15 mouse cellular contexts compared by ENCODE assay signal in genomic region chr14:44091524-44091923, GRCm38 (mm10). TPM values are rescaled to one million over a fixed set of nuclear protein-coding genes. Genes with fewer than 3 reads are reported as not detected.
"Had no signal": no experiment of that assay in that cellular context is flagged by ENCODE, and none has a peak within 500 bp of the region (broad histone marks: within the 10 kb centered on the region; RNA-seq: fewer than 3 reads in every experiment).

No protein-coding gene starts in this region.

RNA-seq across cellular contexts. Expression of gene Ear2, which starts 10.9 kb away (rescaled TPM):
- total RNA-seq: layer of hippocampus, adult 18-20 months; layer of hippocampus, adult 8-10 months; layer of hippocampus, postnatal 10 days; layer of hippocampus, postnatal 25 days; left cerebral cortex, adult 2 months had no signal

RNA-seq across cellular contexts. Expression of gene Gm3327, which starts 32.1 kb away (rescaled TPM):
- total RNA-seq: gastrocnemius, adult 2 months; gastrocnemius, postnatal 10 days; gastrocnemius, postnatal 25 days; gastrocnemius, postnatal 4 days; heart, adult 18-20 months; heart, adult 8-10 months; heart, postnatal 14 days; heart, postnatal 36 days; layer of hippocampus, adult 18-20 months; layer of hippocampus, adult 8-10 months; layer of hippocampus, postnatal 10 days; layer of hippocampus, postnatal 25 days; left cerebral cortex, adult 2 months; left cerebral cortex, postnatal 14 days; left cerebral cortex, postnatal 36 days had no signal
